Mouse (Mus musculus) thymus, adult 2 months (tissue): Measurements from ENCODE around the gene Ephb2.

Experiments used
- CTCF ChIP-seq: fragments of 200-500 bp; IDR thresholded peaks from 2 replicates; pipeline ENCODE4 v1.5.1; 2012; ENCODE audit warnings: mild to moderate bottlenecking, control low read depth, low read length, moderate library complexity, borderline replicate concordance; ENCODE audit not compliant: control insufficient read depth, poor library complexity, insufficient read depth; ENCODE audit errors: extremely low read depth
- POLR2A ChIP-seq: fragments of 200-500 bp; IDR thresholded peaks from 2 replicates; pipeline ENCODE4 v1.6.1; 2012; ENCODE audit warnings: mild to moderate bottlenecking, low read length, control low read depth, moderate library complexity; ENCODE audit not compliant: control insufficient read depth, poor library complexity, insufficient read depth; ENCODE audit errors: extremely low read depth

- TF ChIP-seq POLR2A (no peak), CTCF (no peak)
Measured at GRCm38 (mm10) chr4:136716561-136716972, 119.2 kb downstream of the Ephb2 start.
